Mouse (Mus musculus) spleen, adult 2 months (tissue): ENCODE results near the gene Fam43b.

Experiments
- CTCF ChIP-seq: fragments of 200-500 bp; IDR thresholded peaks from 2 replicates; pipeline ENCODE4 v1.5.1; 2011; ENCODE audit warnings: mild to moderate bottlenecking, inconsistent platforms; ENCODE audit not compliant: insufficient read depth, insufficient read length, insufficient replicate concordance; ENCODE audit errors: extremely low read depth
- POLR2A ChIP-seq: fragments of 200-500 bp; IDR thresholded peaks from 2 replicates; pipeline ENCODE4 v1.6.1; 2011; ENCODE audit warnings: low read depth, low read length, inconsistent platforms

GRCm38 (mm10) chr4:138344891-138345545 is 51.3 kb downstream of the Fam43b start:
- TF ChIP-seq POLR2A (no peak), CTCF (no peak)
